Mouse (Mus musculus) liver, embryonic 11.5 days (tissue): ENCODE data around the gene Il20rb. TPM values are rescaled to one million over a fixed set of nuclear protein-coding genes. Genes with fewer than 3 reads are reported as not detected.

Source experiments
- ATAC-seq: fragments of 200-750 bp; cut with Nextera tagmentation; replicated peaks from 2 replicates; pipeline ENCODE4 v1.8.0; 2017; ENCODE audit warnings: moderate number of reproducible peaks, mild to moderate bottlenecking, moderate TSS enrichment, moderate library complexity; ENCODE audit not compliant: low FRiP score
- DNase-seq: peaks from one replicate; pipeline ENCODE4 v3.0.0-alpha.2; 2017; ENCODE audit warnings: low spot score
- H3K27ac ChIP-seq: fragments of 300-500 bp; sonication (generic); 2 replicates; pipeline ENCODE4 v1.5.1; 2014; ENCODE audit warnings: mild to moderate bottlenecking, low read depth, low read length, control low read depth
- H3K27me3 ChIP-seq: fragments of 300-500 bp; sonication (generic); replicated peaks from 2 replicates; pipeline ENCODE4 v1.6.1; 2014; ENCODE audit warnings: low read length, mixed read lengths; ENCODE audit not compliant: control insufficient read depth, insufficient read depth
- H3K36me3 ChIP-seq: fragments of 300-500 bp; sonication (generic); 2 replicates; pipeline ENCODE4 v1.6.1; 2014; ENCODE audit warnings: mild to moderate bottlenecking, low read length, moderate library complexity, mixed read lengths; ENCODE audit not compliant: control insufficient read depth, insufficient read depth
- H3K4me1 ChIP-seq: fragments of 300-500 bp; sonication (generic); replicated peaks from 2 replicates; pipeline ENCODE4 v1.6.1; 2014; ENCODE audit warnings: low read length, mixed read lengths; ENCODE audit not compliant: control insufficient read depth, insufficient read depth
- H3K4me2 ChIP-seq: fragments of 300-500 bp; sonication (generic); 2 replicates; pipeline ENCODE4 v1.6.1; 2014; ENCODE audit warnings: mild to moderate bottlenecking, control low read depth, moderate library complexity
- H3K4me3 ChIP-seq: fragments of 300-500 bp; sonication (generic); 2 replicates; pipeline ENCODE4 v1.5.1; 2014; ENCODE audit warnings: low read depth, low read length, control low read depth
- H3K9ac ChIP-seq: fragments of 300-500 bp; sonication (generic); 2 replicates; pipeline ENCODE4 v1.6.1; 2014; ENCODE audit warnings: low read depth, low read length, control low read depth
- H3K9me3 ChIP-seq: fragments of 300-500 bp; sonication (generic); 2 replicates; pipeline ENCODE4 v1.6.1; 2016; ENCODE audit warnings: low read length, inconsistent platforms, mixed read lengths; ENCODE audit not compliant: control insufficient read depth
- WGBS: fragments of 180-500 bp; shearing (Covaris S2); extraction: QIAGEN DNeasy Blood & Tissue Kit; methylation state at CpG from one replicate; pipeline ENCODE4 v1.1.7; 2014; 5-methylcytosine and 5-hydroxymethylcytosine counted together
- polyA plus RNA-seq: library from polyadenylated mRNA; unstranded; fragments of >200 nt; fragmentation: Nextera tagmentation; extraction: Ambion mirVana; gene quantifications from 2 replicates; pipeline ENCODE4 v1.2.1, GENCODE M21; 2014

The Il20rb gene
- polyA plus RNA-seq: 0.59 and 0.78 TPM in 2 replicates

DNA sequence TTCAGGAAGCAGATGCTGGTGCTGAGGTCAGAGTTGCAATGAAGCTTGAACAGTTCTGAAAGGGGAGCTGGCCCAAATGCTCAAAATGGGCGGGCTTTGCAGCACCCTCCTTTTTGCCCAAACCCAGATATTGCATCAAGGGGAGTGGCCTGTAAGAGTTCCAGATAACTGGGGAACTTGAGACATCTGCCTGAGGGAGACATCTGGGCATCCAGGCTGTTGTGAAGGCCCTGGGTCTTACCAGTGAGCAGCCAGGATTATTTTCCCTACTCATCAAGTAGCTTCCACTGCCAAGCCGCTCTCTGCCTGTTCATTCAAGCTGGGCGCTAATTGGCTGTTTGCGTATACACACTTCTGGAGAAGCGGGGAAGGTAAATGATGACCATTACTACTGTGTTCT, at the start of gene Il20rb:
TSS of gene Il20rb (minus strand) at position 358 of the 400 bp plus-strand sequence.
- Histone ChIP-seq H3K27me3 (no peaks in the 10 kb centered on the region), H3K9me3 (no peaks in the 10 kb centered on the region), H3K4me2 (no peak within 1 kb of the TSS), H3K27ac (no peak within 1 kb of the TSS), H3K4me3 (no peak within 1 kb of the TSS), H3K4me1 (no peaks in the 10 kb centered on the region), H3K36me3 (no peaks in the 10 kb centered on the region), H3K9ac (no peak within 1 kb of the TSS)
- ATAC-seq (no peak), DNase-seq (no peak)
- 90% methylated on average over 5 of the region's 5 CpGs for WGBS

DNA sequence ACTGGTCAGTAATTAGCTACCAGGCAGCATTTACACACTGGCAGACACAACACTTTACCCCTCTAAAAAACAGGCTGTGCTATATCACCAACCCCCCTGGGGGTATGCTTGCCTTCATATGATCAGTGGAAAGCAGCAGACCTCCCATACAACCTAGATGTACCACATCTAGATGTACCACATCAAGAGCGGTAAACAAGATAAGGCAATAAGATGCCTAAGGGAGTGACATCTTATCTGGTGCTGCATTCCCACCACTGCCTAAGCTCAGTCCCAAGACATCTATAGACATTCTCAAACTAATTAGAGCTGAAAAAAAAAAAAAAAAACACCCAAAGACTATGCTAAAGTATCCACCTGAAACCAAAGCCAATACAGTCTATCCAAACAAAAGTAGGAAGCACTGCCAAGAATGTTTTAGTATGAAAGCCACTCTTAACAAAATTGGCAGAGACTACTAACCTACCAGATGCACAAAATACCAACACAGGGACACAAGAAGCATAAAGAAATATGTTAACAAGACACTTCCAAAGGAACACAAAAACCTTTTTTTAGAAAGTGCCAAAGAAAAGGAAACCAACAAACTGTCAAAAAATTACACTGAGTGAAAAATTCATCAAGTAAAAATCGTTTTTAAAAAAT, 49.2 kb upstream of the Il20rb start:
- Histone ChIP-seq H3K9me3 (no peaks in the 10 kb centered on the region), H3K4me1 (peaks cover 12% of the 10 kb centered on the region), H3K9ac (no peak overlapping the region), H3K36me3 (no peaks in the 10 kb centered on the region), H3K27me3 (no peaks in the 10 kb centered on the region), H3K27ac (no peak overlapping the region), H3K4me2 (no peak overlapping the region), H3K4me3 (no peak overlapping the region)
- 78% methylated on average over 2 of the region's 2 CpGs for WGBS
- ATAC-seq: peak; percentile 63
- no peak for DNase-seq

DNA sequence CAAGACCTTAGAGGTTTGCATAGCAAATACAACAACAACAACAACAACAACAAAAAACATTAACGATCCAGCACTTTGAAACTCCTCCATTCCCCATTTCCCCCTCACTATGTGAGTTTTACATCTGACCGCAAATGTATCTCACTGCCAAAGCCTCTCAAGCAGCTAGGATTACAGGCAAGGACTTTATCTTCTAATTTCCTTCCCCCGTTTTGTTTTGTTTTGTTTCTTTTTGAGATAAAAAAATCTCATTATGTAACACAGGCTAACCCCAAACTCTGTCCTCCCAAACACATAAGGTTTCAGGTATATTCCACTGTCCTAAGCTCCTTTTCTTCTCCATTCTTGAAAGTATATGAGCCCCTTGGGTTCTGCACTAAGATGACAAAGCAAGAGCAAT, 48.1 kb upstream of the Il20rb start:
- no peak for ATAC-seq
- H3K27ac ChIP-seq: no peak overlapping the region
- H3K27me3 ChIP-seq: no peaks in the 10 kb centered on the region
- no peak overlapping the region for H3K9ac ChIP-seq
- no peak overlapping the region for H3K4me2 ChIP-seq
- DNase-seq: no peak
- 68% methylated on average over 3 of the region's 3 CpGs for WGBS
- peaks cover 12% of the 10 kb centered on the region for H3K4me1 ChIP-seq
- H3K36me3 ChIP-seq: no peaks in the 10 kb centered on the region
- H3K9me3 ChIP-seq: no peaks in the 10 kb centered on the region
- H3K4me3 ChIP-seq: no peak overlapping the region

DNA sequence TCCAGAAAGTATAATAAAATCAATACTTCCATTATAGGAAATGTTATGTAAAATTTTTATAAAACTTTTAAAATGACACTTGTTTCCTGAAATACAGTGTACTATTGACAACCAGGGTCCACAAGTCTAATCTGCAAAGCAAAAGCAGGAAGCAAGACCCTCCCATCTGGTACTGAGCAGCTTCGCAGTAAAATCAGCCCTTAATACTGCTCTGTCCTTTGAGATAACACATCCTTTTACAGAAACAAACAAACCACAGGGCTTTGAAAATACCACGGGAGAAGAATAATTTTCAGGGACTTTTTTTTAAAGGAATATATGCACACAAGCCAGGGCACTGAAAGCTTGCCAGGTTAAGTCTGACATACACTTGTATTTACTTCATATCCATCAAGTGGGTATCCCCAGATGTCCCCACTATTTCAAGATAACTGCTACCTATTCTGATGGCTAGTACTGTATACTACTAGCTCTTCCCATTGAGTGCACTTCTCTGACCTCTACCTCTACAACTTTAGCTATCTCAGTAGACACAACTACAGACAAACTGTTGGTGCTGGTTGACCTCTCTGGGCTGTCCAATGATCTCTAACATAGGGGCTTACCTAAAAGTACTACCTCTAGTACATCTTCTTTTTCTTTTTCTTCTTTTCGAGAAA, 46.4 kb upstream of the Il20rb start:
- DNase-seq (no peak), ATAC-seq (peak; percentile 69)
- no peaks in the 10 kb centered on the region for H3K27me3 ChIP-seq
- H3K9ac ChIP-seq: no peak overlapping the region
- 0 out of 2 replicates have a peak, but pooled peaks cover 2% of the 10 kb centered on the region for H3K36me3 ChIP-seq
- H3K4me1 ChIP-seq: peaks cover 12% of the 10 kb centered on the region
- H3K9me3 ChIP-seq: no peaks in the 10 kb centered on the region; the same call in 1 of the 2 replicates
- H3K4me3 ChIP-seq: no peak overlapping the region
- 45% methylated on average over 3 of the region's 3 CpGs for WGBS
- H3K4me2 ChIP-seq: peak overlapping the region; percentile 7; the same call in 1 of the 2 replicates
- H3K27ac ChIP-seq: peak overlapping the region; percentile 37; the same call in 1 of the 2 replicates

DNA sequence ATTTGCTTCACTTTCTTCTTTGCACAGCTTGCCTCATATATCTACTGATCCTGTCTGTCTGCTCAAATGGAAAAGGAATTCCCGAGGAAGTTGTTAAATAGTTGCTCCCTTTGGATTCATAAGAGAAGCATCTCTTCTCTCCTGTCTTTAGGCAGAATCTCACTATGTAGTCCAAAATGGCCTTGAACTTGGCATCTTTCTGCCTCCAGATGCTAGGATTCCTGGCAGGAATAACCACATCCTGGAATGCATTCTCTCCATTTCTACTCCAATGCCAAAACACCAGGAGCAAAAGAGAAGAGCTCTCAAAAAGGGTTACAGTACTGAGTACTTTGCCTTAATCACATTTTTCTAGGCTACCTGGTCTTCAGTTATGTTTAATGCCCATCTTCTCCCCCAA, 44.7 kb upstream of the Il20rb start:
- 0 out of 2 replicates have a peak, but pooled peaks cover 2% of the 10 kb centered on the region for H3K36me3 ChIP-seq

DNA sequence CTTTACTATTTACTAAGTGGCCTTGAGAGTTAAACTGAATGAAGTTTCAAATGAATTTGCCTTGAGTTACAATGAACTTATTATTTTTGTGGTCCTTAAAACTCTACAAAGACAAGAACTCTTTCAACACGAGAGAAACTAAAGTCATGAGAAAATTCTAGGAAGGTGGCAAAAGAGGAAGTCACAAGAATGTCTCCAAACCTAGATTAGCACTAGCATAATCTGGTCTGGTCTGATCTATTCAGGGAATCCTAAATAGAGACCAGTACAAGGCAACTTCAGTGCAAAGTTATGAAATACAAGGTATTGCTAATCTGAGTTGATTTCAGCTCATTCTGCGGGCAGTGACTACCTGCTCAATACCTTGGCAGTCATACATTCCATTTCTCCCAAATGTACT, 38.6 kb upstream of the Il20rb start:
- Histone ChIP-seq H3K9ac (no peak overlapping the region), H3K9me3 (no peaks in the 10 kb centered on the region; the same call in 1 of the 2 replicates), H3K4me1 (peaks cover 13% of the 10 kb centered on the region; the same call in 1 of the 2 replicates), H3K4me3 (no peak overlapping the region), H3K27me3 (no peaks in the 10 kb centered on the region), H3K27ac (no peak overlapping the region), H3K36me3 (0 out of 2 replicates have a peak, but pooled peaks cover 2% of the 10 kb centered on the region), H3K4me2 (no peak overlapping the region)
- no peak for ATAC-seq
- WGBS: 61% methylated on average over 2 of the region's 2 CpGs
- DNase-seq: no peak

More for the DNA sequence above, 44.7 kb upstream of the Il20rb start:
- 61% methylated on average over 1 of the region's 1 CpGs for WGBS
- H3K27ac ChIP-seq: no peak overlapping the region
- DNase-seq (no peak), ATAC-seq (no peak)
- no peak overlapping the region for H3K9ac ChIP-seq
- H3K4me3 ChIP-seq: no peak overlapping the region
- no peaks in the 10 kb centered on the region; the same call in 1 of the 2 replicates for H3K9me3 ChIP-seq
- no peaks in the 10 kb centered on the region for H3K27me3 ChIP-seq
- peaks cover 12% of the 10 kb centered on the region for H3K4me1 ChIP-seq
- no peak overlapping the region for H3K4me2 ChIP-seq

DNA sequence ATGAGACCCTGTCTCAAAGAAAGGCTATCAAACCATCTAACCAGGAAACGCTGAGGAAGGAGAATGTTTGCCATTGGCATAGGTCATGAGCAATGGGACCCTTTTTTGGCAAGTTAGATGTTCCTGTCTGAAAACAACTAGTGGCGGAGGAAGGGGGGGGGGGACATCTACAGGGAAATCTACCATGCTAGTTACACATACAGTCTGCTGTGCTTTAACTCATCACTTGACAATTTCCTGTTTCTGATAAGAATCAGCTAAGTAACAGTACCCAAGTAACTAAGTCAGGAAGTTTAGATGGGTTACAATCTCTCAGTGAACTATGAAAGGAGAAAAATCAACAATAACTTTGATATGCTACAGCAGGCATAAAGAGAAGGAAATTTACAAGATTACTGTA, 35.4 kb upstream of the Il20rb start:
- H3K9me3 ChIP-seq: no peaks in the 10 kb centered on the region
- 62% methylated on average over 2 of the region's 2 CpGs for WGBS
- DNase-seq: no peak
- H3K36me3 ChIP-seq: no peaks in the 10 kb centered on the region
- H3K27me3 ChIP-seq: no peaks in the 10 kb centered on the region
- no peak for ATAC-seq
- no peak overlapping the region for H3K4me2 ChIP-seq
- H3K4me3 ChIP-seq: no peak overlapping the region
- H3K4me1 ChIP-seq: peaks cover 13% of the 10 kb centered on the region; the same call in 1 of the 2 replicates
- H3K27ac ChIP-seq: no peak overlapping the region
- no peak overlapping the region for H3K9ac ChIP-seq

DNA sequence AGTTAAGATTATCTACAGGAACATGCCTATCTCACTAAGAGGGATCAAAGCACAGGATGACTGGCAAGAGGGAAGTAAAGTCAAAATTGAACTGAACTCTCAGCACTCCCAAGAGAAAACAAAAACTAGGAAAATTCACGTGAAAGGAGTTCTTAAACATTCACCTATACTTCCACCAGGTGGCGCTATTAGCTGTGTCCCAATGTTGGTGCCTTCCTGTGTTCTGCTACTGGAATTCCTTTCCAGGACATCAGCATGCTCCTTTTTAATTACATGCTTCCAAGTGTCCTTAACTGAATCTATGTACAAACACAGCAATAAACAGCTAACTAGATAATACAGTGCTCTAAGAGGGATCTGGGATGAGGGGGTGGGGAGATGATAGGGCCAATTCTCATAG, 34.0 kb upstream of the Il20rb start:
- no peak overlapping the region for H3K9ac ChIP-seq
- WGBS: 3% methylated on average over 2 of the region's 2 CpGs
- H3K4me1 ChIP-seq: peaks cover 5% of the 10 kb centered on the region; the same call in 1 of the 2 replicates
- H3K4me3 ChIP-seq: no peak overlapping the region
- DNase-seq (no peak), ATAC-seq (0 out of 2 replicates have a peak, but pooled peaks have one; percentile 29)
- H3K36me3 ChIP-seq: no peaks in the 10 kb centered on the region
- H3K9me3 ChIP-seq: no peaks in the 10 kb centered on the region
- H3K27me3 ChIP-seq: no peaks in the 10 kb centered on the region
- H3K27ac ChIP-seq: no peak overlapping the region
- H3K4me2 ChIP-seq: no peak overlapping the region
